Mouse (Mus musculus) thymus, adult 2 months (tissue): Measurements from ENCODE around the gene Gng12.

ENCODE experiments used
- CTCF ChIP-seq: fragments of 200-500 bp; IDR thresholded peaks from 2 replicates; pipeline ENCODE4 v1.5.1; 2012; ENCODE audit warnings: mild to moderate bottlenecking, control low read depth, low read length, moderate library complexity, borderline replicate concordance; ENCODE audit not compliant: control insufficient read depth, poor library complexity, insufficient read depth; ENCODE audit errors: extremely low read depth
- POLR2A ChIP-seq: fragments of 200-500 bp; IDR thresholded peaks from 2 replicates; pipeline ENCODE4 v1.6.1; 2012; ENCODE audit warnings: mild to moderate bottlenecking, low read length, control low read depth, moderate library complexity; ENCODE audit not compliant: control insufficient read depth, poor library complexity, insufficient read depth; ENCODE audit errors: extremely low read depth

- TF ChIP-seq CTCF (no peak), POLR2A (no peak)
Measured at GRCm38 (mm10) chr6:66989518-66989917, 93.3 kb downstream of the Gng12 start.
